Mouse (Mus musculus) kidney, adult 18-20 months (tissue): ENCODE data around the gene Rab11fip3.

Source experiments
- DNase-seq: peaks from one replicate; pipeline ENCODE4 v3.0.0; 2021

Gene Rab11fip3

DNA sequence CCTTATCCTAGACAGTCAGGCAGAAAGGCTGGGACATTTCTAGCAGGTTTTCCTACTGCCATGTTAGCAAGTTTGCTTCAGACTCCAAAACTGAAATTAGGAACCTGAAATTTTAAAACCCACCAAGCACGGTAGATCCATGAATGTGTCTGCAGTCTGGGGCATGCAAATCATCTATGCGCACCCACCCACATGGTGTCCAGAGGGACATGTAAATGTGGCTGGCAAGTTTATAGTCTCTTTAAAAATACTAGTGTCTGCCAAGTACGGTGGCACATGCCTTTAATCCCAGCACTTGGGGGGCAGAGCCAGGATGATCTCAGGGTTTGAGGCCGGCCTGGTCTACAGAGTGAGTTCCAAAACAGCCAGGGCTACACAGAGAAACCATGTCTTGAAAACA lies 41.1 kb downstream of the Rab11fip3 start:
- no peak for DNase-seq

DNA sequence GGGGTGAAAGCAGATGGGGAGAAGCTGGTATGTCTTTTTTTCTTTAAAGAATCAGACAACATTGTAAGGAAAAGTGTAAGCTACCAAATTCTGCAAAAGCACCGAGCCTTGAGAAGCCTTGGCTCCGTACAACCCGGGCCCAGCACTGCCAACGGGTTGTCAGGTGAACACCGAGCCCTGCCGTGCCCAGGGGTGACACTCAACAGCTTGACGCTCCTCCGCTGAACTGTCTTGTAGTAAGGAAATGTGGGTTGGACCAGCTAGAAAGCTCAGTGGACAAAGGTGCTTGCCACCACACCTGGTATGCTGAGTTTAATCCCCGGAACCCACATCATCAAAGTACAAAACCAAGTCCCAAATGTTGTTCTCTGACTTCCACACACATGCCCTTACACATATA lies 44.7 kb downstream of the Rab11fip3 start:
- DNase-seq = peak; percentile 44

DNA sequence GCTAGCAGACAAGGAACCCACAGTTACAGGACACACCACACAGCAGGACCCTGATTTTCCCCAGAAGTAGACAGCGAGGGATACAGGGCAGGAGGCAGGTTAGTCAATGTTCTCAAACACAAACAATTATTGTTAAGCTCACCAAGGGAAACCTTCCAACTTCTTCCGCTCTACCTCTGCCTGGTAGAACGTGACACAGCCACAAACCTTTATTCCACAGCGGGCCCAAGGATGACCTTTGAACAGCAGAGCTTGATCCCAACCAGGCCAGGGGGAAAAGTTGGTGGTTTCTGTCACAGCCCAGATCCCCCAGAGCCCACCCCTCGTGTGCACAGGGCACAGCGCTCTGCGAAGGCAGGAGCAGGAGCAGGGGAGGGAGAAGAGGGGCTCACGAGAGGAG lies 45.4 kb downstream of the Rab11fip3 start:
- peak; percentile 52 for DNase-seq

- no peak for DNase-seq
Observed at GRCm38 (mm10) chr17:26023181-26023580, 46.2 kb downstream of the Rab11fip3 start.

- DNase-seq = peak; percentile 83
Observed at GRCm38 (mm10) chr17:26021728-26022341, 47.5 kb downstream of the Rab11fip3 start.

GRCm38 (mm10) chr17:26020848-26021347 lies 48.5 kb downstream of the Rab11fip3 start:
- DNase-seq = no peak

DNA sequence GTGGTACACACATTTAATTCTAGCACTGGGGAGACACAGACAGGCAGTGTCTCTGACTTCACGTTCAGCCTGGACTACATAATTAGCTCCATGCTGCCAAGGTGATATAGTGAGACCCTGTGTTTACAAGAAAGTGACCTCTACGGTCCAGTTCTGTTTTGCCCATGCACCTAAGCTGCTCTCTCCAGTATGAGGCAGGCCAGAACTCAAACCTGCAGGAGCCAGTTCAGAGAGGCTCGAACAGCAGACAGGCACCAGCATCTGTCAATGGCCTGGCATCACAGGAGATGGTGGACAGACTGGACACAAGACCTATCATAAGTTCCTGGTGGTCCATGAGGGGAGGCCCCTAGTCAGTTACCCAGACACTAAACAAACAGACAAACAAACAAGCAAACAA lies 51.0 kb downstream of the Rab11fip3 start:
- peak; percentile 30 for DNase-seq

GRCm38 (mm10) chr17:26017949-26018348 lies 51.4 kb downstream of the Rab11fip3 start:
- DNase-seq = peak; percentile 80

DNA sequence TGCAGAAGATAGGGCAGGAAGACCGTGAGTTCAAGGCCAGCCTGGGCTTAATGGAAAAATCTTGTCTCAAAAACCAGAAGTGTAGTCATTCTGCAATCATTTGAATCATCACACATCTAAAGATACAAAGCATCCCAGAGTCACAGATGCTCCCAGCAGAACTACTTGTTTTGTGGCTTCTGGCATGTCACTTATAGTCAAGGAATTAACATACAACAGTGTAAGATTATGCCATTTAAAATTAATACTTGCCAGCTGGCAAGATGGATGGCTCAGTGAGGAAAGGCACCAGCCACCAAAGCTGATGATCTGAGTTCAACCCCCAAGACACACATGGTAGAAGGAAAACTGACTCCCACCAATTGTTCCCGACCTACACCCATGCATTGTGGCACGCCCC lies 52.3 kb downstream of the Rab11fip3 start:
- no peak for DNase-seq

DNA sequence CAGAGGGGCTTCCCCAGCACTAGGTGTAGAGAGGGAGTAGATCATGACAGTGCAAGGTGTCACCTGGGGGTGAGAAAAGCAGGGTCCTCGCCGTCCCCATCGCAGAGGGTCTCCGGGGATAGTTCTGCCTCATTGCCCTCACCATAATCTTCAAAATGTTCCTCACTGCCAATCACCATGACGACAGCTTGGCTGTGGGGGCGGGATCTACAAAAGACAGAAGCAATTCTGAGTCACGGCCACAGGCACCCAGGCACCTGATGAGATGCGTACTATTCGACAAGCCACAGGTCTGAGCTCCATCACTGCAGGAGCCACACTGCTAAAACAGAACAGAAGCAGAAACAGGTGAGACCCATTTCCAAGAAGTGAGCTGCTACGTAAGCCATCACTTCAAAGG lies 55.6 kb downstream of the Rab11fip3 start:
- no peak for DNase-seq

DNA sequence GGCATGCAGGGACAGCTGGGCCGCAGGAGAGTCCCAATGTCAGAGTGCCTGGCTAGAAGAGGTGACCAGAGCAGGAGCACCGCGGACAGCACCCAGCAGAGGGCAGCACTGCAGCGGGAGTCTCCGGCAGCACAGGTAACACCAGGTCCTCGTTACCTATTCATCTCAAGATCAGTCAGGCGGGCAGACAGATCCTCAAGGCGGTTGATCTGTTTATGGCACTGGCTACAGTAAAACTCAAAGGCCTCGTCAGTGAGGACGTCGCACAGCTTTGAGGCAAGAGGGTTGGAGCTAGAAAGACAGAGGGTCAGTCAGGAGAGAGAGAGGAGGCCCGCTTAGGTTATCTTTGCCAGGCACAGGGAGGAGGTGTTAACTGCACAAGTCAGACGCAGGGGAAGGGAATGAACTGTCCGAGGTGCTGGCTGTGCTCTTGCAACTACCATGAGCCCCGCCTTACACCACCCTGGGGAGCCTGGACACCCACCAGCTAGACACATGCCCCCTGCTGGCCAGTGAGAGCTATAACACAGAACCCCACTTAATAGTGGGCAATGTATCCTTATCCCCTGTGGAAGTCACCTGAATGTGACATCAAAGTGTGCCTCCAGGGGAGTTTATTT lies 57.4 kb downstream of the Rab11fip3 start:
- peak; percentile 88 for DNase-seq

- peak; percentile 77 for DNase-seq
Observed at GRCm38 (mm10) chr17:26009540-26009939, 59.8 kb downstream of the Rab11fip3 start.

DNA sequence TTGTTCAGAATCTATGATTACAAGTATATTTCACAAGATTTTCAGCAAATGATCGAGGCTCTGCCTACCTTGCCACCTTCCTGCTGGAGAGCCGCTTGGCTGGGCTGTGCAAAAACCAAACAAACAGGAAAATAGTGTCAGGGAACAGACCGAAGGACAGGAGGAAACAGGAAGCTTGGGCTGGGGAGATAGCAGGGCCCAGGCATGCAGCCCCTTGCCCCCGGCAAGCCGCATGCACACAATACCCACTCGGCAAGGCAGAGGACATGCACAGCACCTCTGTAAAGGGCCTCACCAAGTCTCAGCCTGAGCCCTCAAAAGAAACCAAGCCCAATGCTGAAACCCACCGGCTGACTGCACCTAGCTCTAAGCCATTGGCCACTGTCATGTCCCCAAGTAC lies 60.6 kb downstream of the Rab11fip3 start:
- DNase-seq = no peak

- no peak for DNase-seq
Observed at GRCm38 (mm10) chr17:26008331-26008730, 61.0 kb downstream of the Rab11fip3 start.

GRCm38 (mm10) chr17:26007646-26008045 lies 61.7 kb downstream of the Rab11fip3 start:
- no peak for DNase-seq

DNA sequence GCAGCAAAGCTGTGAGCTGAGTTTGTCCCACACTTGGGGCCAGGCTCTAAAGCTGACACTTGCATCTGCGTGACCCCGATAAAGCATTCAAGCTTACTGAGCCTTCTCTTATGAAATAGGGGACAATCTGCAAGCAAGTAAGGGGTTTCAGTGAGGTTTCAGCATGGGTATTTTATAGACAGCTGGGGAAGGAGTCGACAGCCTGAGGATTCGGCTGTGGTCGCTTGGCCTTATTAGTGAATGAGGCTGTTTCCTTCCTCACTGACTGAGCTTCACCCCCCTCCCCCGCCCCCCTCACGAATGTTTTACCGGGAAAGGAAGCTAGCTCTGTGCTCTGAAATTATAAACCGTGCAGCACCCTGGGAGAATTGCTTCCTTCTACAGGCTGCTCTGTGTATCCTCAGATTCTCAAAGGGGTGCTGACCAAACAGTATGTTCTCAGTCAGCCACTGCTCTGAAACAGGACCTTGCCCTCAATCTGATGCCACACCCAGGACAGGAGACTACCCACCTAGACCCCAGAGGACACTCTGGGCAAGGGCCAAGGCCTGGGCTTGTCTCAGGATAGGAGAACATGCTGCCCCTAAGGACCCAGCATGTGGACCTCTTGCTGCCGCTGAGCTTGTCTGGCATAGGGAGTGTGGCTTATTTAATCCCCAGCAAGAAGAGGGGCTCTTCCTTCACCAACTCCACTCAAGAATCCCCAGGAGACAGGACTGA lies 63.5 kb downstream of the Rab11fip3 start:
- no peak for DNase-seq

DNA sequence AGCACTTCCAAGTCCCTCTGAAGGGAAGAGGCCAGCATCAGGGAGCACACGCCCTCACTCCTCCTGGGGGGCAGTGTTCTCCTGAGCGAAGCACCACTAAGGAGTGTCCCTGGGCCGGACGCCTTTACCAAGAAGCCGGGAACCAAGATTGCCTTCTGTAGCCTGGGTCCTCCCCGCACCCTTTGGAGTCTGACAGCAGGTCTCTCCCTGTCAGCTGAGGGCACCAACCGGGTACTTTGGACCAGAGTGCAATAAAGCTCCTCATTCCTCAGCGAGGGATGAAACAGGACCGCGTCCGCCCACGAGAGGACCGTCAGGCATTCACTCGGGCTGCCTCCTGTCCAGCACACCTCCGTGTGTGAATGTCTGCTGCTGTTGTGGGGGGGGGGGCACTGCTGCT lies 64.6 kb downstream of the Rab11fip3 start:
- DNase-seq = no peak

DNA sequence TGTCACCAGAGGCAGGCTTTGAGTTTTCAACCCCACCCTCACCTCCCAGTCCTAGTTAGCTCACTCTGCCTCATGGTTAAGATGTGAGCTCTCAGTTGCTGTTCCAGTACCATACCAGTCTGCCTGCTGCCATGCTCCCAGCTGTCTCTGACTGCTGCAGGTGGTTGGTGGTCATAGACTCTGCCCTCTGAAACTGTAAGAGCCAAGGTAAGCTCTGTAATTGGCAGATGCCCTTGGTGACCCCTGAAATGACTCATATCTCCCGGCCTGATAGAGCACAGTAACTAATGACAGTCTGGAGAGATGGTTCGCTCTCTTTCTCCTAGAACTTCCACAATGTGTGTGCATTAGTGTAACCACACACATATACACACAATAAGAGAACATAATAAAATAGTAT lies 65.5 kb downstream of the Rab11fip3 start:
- no peak for DNase-seq

- DNase-seq = no peak
Observed at GRCm38 (mm10) chr17:25998425-25998824, 70.9 kb downstream of the Rab11fip3 start.

- no peak for DNase-seq
Observed at GRCm38 (mm10) chr17:25993489-25993888, 75.9 kb downstream of the Rab11fip3 start.

GRCm38 (mm10) chr17:25992274-25992673 lies 77.1 kb downstream of the Rab11fip3 start:
- DNase-seq = no peak

GRCm38 (mm10) chr17:25990331-25990730 lies 79.0 kb downstream of the Rab11fip3 start:
- DNase-seq = no peak

- DNase-seq = peak; percentile 93
Observed at GRCm38 (mm10) chr17:25985306-25986294, 83.8 kb downstream of the Rab11fip3 start, which contains the start of gene Capn15. Capn15 (minus strand) TSS chr17:25985796.
